Mouse (Mus musculus): ENCODE data around the gene Olfr800. TPM values are rescaled to one million over a fixed set of nuclear protein-coding genes. Genes with fewer than 3 reads are reported as not detected.
A peak's percentile ranks its signal among the peaks of the same experiment; 100 is the strongest.

The Olfr800 gene
- total RNA-seq (2018; cell fraction: chromatin; rRNA removed) = not detected
- not detected for total RNA-seq (2018; cell fraction: cytosol; rRNA removed)
- not detected for total RNA-seq (2018; cell fraction: nucleus; rRNA removed)
- not detected in 3 replicates for polyA plus RNA-seq (2018)

GRCm38 (mm10) chr10:129657394-129657793 is at the start of gene Olfr800:
Gene Olfr800, plus strand, starts transcription at chr10:129657694.
- H3K27ac ChIP-seq = no peak within 1 kb of the TSS

GRCm38 (mm10) chr10:129612470-129612869 is 45.0 kb upstream of the Olfr800 start, which contains the start of gene Olfr796:
Gene Olfr796, minus strand, starts transcription at chr10:129612570.
- no peak within 1 kb of the TSS for H3K27ac ChIP-seq
- H3K4me3 ChIP-seq (ENCODE audit: inconsistent target) = no peak within 1 kb of the TSS
- WGBS (ENCODE audit: missing documents) = 100% methylated on average over 1 of the region's 1 CpGs
- H3K79me2 ChIP-seq (ENCODE audit: inconsistent target) = no peaks in the 10 kb centered on the region
- H3K36me3 ChIP-seq (ENCODE audit: inconsistent target) = no peaks in the 10 kb centered on the region

More at GRCm38 (mm10) chr10:129657394-129657793, at the start of gene Olfr800:
- no peaks in the 10 kb centered on the region for H3K36me3 ChIP-seq (ENCODE audit: inconsistent target)
- H3K4me3 ChIP-seq (ENCODE audit: inconsistent target) = no peak within 1 kb of the TSS
- H3K79me2 ChIP-seq (ENCODE audit: inconsistent target) = no peaks in the 10 kb centered on the region

GRCm38 (mm10) chr10:129621724-129622123 is 35.8 kb upstream of the Olfr800 start:
- WGBS (ENCODE audit: missing documents) = 18% methylated on average over 1 of the region's 1 CpGs
- no peaks in the 10 kb centered on the region for H3K36me3 ChIP-seq (ENCODE audit: inconsistent target)

GRCm38 (mm10) chr10:129623251-129623650 is 34.2 kb upstream of the Olfr800 start:
- no peak overlapping the region for H3K27ac ChIP-seq
- H3K36me3 ChIP-seq (ENCODE audit: inconsistent target) = no peaks in the 10 kb centered on the region
- no peak overlapping the region for H3K4me3 ChIP-seq (ENCODE audit: inconsistent target)
- no peaks in the 10 kb centered on the region for H3K79me2 ChIP-seq (ENCODE audit: inconsistent target)

More at GRCm38 (mm10) chr10:129621724-129622123, 35.8 kb upstream of the Olfr800 start:
- H3K27ac ChIP-seq = no peak overlapping the region
- H3K79me2 ChIP-seq (ENCODE audit: inconsistent target) = no peaks in the 10 kb centered on the region
- H3K4me3 ChIP-seq (ENCODE audit: inconsistent target) = no peak overlapping the region

- WGBS (ENCODE audit: missing documents) = 79% methylated on average over 1 of the region's 1 CpGs
- Histone ChIP-seq H3K79me2 (ENCODE audit: inconsistent target) (no peaks in the 10 kb centered on the region), H3K27ac (no peak within 1 kb of the TSS), H3K4me3 (ENCODE audit: inconsistent target) (no peak within 1 kb of the TSS), H3K36me3 (ENCODE audit: inconsistent target) (no peaks in the 10 kb centered on the region)
Measured at GRCm38 (mm10) chr10:129627834-129628233, 29.7 kb upstream of the Olfr800 start, which contains the start of gene Olfr798. Gene Olfr798, minus strand, starts transcription at chr10:129627934.

- WGBS (ENCODE audit: missing documents) = 24% methylated on average over 1 of the region's 1 CpGs
- Histone ChIP-seq H3K79me2 (ENCODE audit: inconsistent target) (no peaks in the 10 kb centered on the region), H3K27ac (no peak within 1 kb of the TSS)
Measured at GRCm38 (mm10) chr10:129637184-129637583, 20.3 kb upstream of the Olfr800 start, which contains the start of gene Olfr799. Gene Olfr799, plus strand, starts transcription at chr10:129637484.

DNA sequence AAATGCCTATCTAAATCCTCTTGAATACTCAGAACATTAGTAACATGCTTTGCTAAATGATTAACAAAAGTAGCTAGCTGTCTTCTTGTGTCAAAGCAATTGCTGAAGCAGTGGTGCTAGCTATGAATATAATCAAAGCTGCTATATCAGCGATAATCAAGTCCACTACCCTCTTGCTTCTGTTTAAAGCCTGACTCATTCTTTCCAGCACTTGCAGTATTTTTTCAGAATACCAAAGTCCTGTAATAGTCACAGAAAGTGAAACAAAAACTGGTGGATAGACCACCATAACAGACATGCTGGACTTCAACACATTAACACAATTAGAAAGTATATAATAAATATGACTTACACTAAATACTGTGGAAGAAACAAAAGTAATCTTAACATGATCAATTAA is 5.7 kb upstream of the Olfr800 start:
- H3K36me3 ChIP-seq (ENCODE audit: inconsistent target) = no peaks in the 10 kb centered on the region
- H3K4me3 ChIP-seq (ENCODE audit: inconsistent target) = no peak overlapping the region
- no peak overlapping the region for H3K27ac ChIP-seq
- no peaks in the 10 kb centered on the region for H3K79me2 ChIP-seq (ENCODE audit: inconsistent target)
- 100% methylated on average over 1 of the region's 1 CpGs for WGBS (ENCODE audit: missing documents)

More at GRCm38 (mm10) chr10:129637184-129637583, 20.3 kb upstream of the Olfr800 start, which contains the start of gene Olfr799:
- Histone ChIP-seq H3K36me3 (ENCODE audit: inconsistent target) (no peaks in the 10 kb centered on the region), H3K4me3 (ENCODE audit: inconsistent target) (no peak within 1 kb of the TSS)

GRCm38 (mm10) chr10:129673765-129674164 is 16.3 kb downstream of the Olfr800 start, which contains the start of gene Olfr801:
Gene Olfr801, minus strand, starts transcription at chr10:129673865.
- H3K79me2 ChIP-seq (ENCODE audit: inconsistent target) = no peaks in the 10 kb centered on the region
- H3K27ac ChIP-seq = no peak within 1 kb of the TSS
- no peaks in the 10 kb centered on the region for H3K36me3 ChIP-seq (ENCODE audit: inconsistent target)
- H3K4me3 ChIP-seq (ENCODE audit: inconsistent target) = no peak within 1 kb of the TSS
- 69% methylated on average over 1 of the region's 1 CpGs for WGBS (ENCODE audit: missing documents)

DNA sequence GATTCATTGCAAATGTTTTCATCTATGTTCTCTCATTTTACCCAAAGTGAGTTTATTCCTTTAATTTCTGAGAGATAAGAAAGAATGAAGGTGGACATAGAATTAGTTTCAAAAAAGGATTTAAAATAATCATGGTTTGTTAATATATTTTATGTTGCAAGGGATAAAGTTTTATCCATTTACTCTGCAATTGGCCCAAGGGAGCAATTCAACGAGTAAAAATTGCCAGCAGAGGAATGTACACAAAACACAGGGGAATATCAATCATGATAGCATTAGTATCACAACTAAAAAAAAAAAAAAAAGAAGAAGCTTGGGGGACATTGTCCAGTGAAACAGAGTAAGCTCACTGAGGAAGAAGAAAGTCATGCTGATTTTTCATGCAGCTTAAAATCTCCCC is 30.6 kb downstream of the Olfr800 start, which contains the start of gene Olfr802:
Gene Olfr802, minus strand, starts transcription at position 101 of the 400 bp plus-strand sequence.
- Histone ChIP-seq H3K36me3 (ENCODE audit: inconsistent target) (no peaks in the 10 kb centered on the region), H3K27ac (no peak within 1 kb of the TSS), H3K79me2 (ENCODE audit: inconsistent target) (no peaks in the 10 kb centered on the region), H3K4me3 (ENCODE audit: inconsistent target) (no peak within 1 kb of the TSS)
- 90% methylated on average over 1 of the region's 1 CpGs for WGBS (ENCODE audit: missing documents)

DNA sequence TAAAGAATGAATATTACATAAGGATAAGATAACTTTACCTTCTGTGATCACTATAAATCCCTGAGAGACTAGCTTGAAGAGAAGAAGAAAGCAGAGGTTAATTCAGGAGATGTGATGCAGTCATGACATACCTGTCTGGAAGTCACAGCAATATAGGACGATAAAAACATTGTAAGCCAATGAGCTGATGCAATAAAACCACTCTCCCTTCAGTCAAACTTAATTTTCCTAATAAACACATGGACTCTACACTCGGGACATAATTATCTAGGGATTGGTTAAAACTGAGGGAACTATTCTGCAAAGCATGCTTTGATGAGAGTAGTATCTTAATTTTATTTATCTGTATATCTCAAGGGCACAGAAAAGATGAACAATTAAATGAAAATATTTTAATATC is 36.7 kb downstream of the Olfr800 start, which contains the start of gene Olfr803:
Gene Olfr803, minus strand, starts transcription at position 101 of the 400 bp plus-strand sequence.
- Histone ChIP-seq H3K4me3 (ENCODE audit: inconsistent target) (no peak within 1 kb of the TSS), H3K79me2 (ENCODE audit: inconsistent target) (no peaks in the 10 kb centered on the region), H3K27ac (no peak within 1 kb of the TSS), H3K36me3 (ENCODE audit: inconsistent target) (no peaks in the 10 kb centered on the region)
- 81% methylated on average over 2 of the region's 2 CpGs for WGBS (ENCODE audit: missing documents)

DNA sequence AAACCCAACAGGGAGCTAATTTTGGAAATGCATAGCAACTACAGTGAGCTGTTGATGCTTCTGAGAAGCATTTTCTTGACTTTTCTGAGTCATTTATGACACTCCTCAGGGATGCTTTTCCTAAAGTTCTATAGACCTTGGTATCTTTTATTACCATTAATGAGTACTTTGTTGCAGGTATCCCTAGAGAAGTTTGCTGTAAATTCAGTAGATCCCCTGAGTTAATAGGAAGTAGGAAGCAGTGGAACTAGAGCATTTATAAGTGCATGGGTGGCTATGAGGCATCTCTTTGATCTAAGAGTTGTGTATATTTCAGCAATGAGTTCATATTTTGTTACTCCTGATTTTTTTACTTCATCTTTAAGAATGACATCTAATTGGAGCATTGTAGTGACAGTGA is 45.4 kb downstream of the Olfr800 start, which contains the start of gene Olfr804:
Gene Olfr804, plus strand, starts transcription at position 301 of the 400 bp plus-strand sequence.
- no peaks in the 10 kb centered on the region for H3K36me3 ChIP-seq (ENCODE audit: inconsistent target)
- H3K27ac ChIP-seq = no peak within 1 kb of the TSS
- peak within 1 kb of the TSS; percentile 1; the same call in 1 of the 2 replicates for H3K4me3 ChIP-seq (ENCODE audit: inconsistent target)
- no peaks in the 10 kb centered on the region for H3K79me2 ChIP-seq (ENCODE audit: inconsistent target)

Other genes starting within 250 kb of the Olfr800 start
- not detected in 3 replicates for gene Olfr786, start 230.4 kb upstream of the Olfr800 start, polyA plus RNA-seq (2018)
- gene Olfr787, start 195.8 kb upstream of the Olfr800 start, polyA plus RNA-seq (2018) = not detected in 3 replicates
- not detected in 3 replicates for gene Olfr788, start 186.7 kb upstream of the Olfr800 start, polyA plus RNA-seq (2018)
- gene Olfr789, start 172.9 kb upstream of the Olfr800 start, polyA plus RNA-seq (2018) = not detected in 3 replicates
- gene Olfr790, start 159.2 kb upstream of the Olfr800 start, polyA plus RNA-seq (2018) = not detected in 3 replicates
- gene Olfr791, start 135.9 kb upstream of the Olfr800 start, polyA plus RNA-seq (2018) = not detected in 3 replicates
- gene Olfr792, start 118.5 kb upstream of the Olfr800 start, polyA plus RNA-seq (2018) = not detected in 3 replicates
- not detected in 3 replicates for gene Olfr794, start 90.0 kb upstream of the Olfr800 start, polyA plus RNA-seq (2018)
- not detected in 3 replicates for gene Olfr796, start 45.1 kb upstream of the Olfr800 start, polyA plus RNA-seq (2018)
- not detected in 3 replicates for gene Olfr798, start 29.8 kb upstream of the Olfr800 start, polyA plus RNA-seq (2018)
- not detected in 3 replicates for gene Olfr799, start 20.2 kb upstream of the Olfr800 start, polyA plus RNA-seq (2018)
- not detected in 3 replicates for gene Olfr801, start 16.2 kb downstream of the Olfr800 start, polyA plus RNA-seq (2018)
- not detected in 3 replicates for gene Olfr802, start 30.5 kb downstream of the Olfr800 start, polyA plus RNA-seq (2018)
- gene Olfr803, start 36.6 kb downstream of the Olfr800 start, polyA plus RNA-seq (2018) = not detected in 3 replicates
- not detected in 3 replicates for gene Olfr804, start 45.5 kb downstream of the Olfr800 start, polyA plus RNA-seq (2018)
- not detected in 3 replicates for gene Olfr805, start 71.7 kb downstream of the Olfr800 start, polyA plus RNA-seq (2018)
- gene Olfr806, start 84.2 kb downstream of the Olfr800 start, polyA plus RNA-seq (2018) = not detected in 3 replicates
- gene Olfr807, start 100.1 kb downstream of the Olfr800 start, polyA plus RNA-seq (2018) = not detected in 3 replicates
- gene Olfr808, start 107.8 kb downstream of the Olfr800 start, polyA plus RNA-seq (2018) = not detected in 3 replicates
- gene Olfr809, start 116.9 kb downstream of the Olfr800 start, polyA plus RNA-seq (2018) = not detected in 3 replicates
- not detected in 3 replicates for gene Olfr810, start 137.2 kb downstream of the Olfr800 start, polyA plus RNA-seq (2018)
- gene Olfr811, start 146.7 kb downstream of the Olfr800 start, polyA plus RNA-seq (2018) = not detected in 3 replicates
- not detected in 3 replicates for gene Olfr812, start 188.4 kb downstream of the Olfr800 start, polyA plus RNA-seq (2018)
- not detected in 3 replicates for gene Olfr813, start 197.7 kb downstream of the Olfr800 start, polyA plus RNA-seq (2018)
- gene Olfr814, start 222.2 kb downstream of the Olfr800 start, polyA plus RNA-seq (2018) = not detected in 3 replicates
- not detected in 3 replicates for gene Olfr815, start 248.2 kb downstream of the Olfr800 start, polyA plus RNA-seq (2018)

All from macrophage (primary cell).